Mouse (Mus musculus): Measurements from ENCODE around the gene Serinc2.

DNA sequence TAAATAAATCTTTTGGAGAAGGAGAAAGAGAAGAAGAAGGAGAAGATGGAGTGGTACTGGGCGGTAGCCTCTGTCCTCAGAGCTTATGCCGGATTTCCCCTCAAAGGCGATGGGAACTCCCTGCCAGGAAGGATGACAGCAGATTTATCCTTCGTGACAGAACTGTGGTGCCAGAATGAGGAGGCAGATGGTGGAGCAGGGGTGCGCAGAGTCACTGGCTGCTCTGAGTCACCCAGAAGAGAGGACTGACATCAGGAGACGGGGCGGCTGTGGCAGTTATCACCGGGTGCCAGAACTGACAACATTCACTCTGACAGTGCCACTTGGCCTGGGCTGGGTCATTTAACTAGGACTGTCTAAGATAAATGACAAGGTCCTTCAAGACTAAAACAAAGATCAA is 8.9 kb downstream of the Serinc2 start:
- no peak for TF ChIP-seq POLR2A (IDR thresholded peaks at IDR 0.05; ENCODE audit: borderline replicate concordance, extremely low read depth, low read depth, low read length)
- no peak for TF ChIP-seq CTCF (IDR thresholded peaks at IDR 0.05; ENCODE audit: insufficient read depth, low read length)
